Mouse (Mus musculus) MEL (cell line): ENCODE results near the gene Tmem59l. TPM values are rescaled to one million over a fixed set of nuclear protein-coding genes. Genes with fewer than 3 reads are reported as not detected.

ENCODE experiments used
- DNase-seq: peaks from one replicate; pipeline ENCODE4 v3.0.0; 2011; ENCODE audit warnings: low read depth, low spot score
- H3K27ac ChIP-seq: 2 replicates; pipeline ENCODE4 v1.5.1; 2012; ENCODE audit warnings: low read depth, mild to moderate bottlenecking, control low read depth, low read length, moderate library complexity; ENCODE audit not compliant: control insufficient read depth
- H3K27me3 ChIP-seq, 2 experiments: fragments of 150-350 bp in 1 of 2; sonication (generic) in 1 of 2; 2 replicates each; pipeline ENCODE4 v1.6.1; 2012; ENCODE audit warnings: low read length in 2 of 2, mild to moderate bottlenecking in 2 of 2, improper control_type of control experiment in 1 of 2, moderate library complexity in 1 of 2; ENCODE audit not compliant: insufficient read depth in 2 of 2, control insufficient read depth in 1 of 2
- H3K36me3 ChIP-seq, 2 experiments: 2 replicates each; pipeline ENCODE4 v1.6.1; 2012 to 2014; ENCODE audit warnings: low read length in 2 of 2, improper control_type of control experiment in 1 of 2, inconsistent platforms in 1 of 2, mild to moderate bottlenecking in 1 of 2; ENCODE audit not compliant: insufficient read depth in 2 of 2, control insufficient read depth in 1 of 2
- H3K4me1 ChIP-seq, 2 experiments: fragments of 150-350 bp in 1 of 2; sonication (generic) in 1 of 2; 2 replicates each; pipeline ENCODE4 v1.6.1; 2012; ENCODE audit warnings: low read length in 2 of 2, improper control_type of control experiment in 1 of 2, mild to moderate bottlenecking in 1 of 2; ENCODE audit not compliant: insufficient read depth in 2 of 2, control insufficient read depth in 1 of 2
- H3K4me3 ChIP-seq, 2 experiments: fragments of 150-350 bp in 1 of 2; sonication (generic) in 1 of 2; 2 replicates each; pipeline ENCODE4 v1.5.1; 2012; ENCODE audit warnings: low read depth in 2 of 2, low read length in 2 of 2, mild to moderate bottlenecking in 2 of 2, moderate library complexity in 2 of 2, control low read depth in 1 of 2, improper control_type of control experiment in 1 of 2; ENCODE audit not compliant: control insufficient read depth in 1 of 2, insufficient read depth in 1 of 2
- H3K79me2 ChIP-seq: 2 replicates; pipeline ENCODE4 v1.6.1; 2012; ENCODE audit warnings: mild to moderate bottlenecking, low read length, moderate library complexity; ENCODE audit not compliant: control insufficient read depth, poor library complexity, insufficient read depth
- H3K9ac ChIP-seq: 2 replicates; pipeline ENCODE4 v1.6.1; 2012; ENCODE audit warnings: low read depth, mild to moderate bottlenecking, control low read depth, low read length, moderate library complexity; ENCODE audit not compliant: control insufficient read depth, poor library complexity, severe bottlenecking
- H3K9me3 ChIP-seq: fragments of 150-350 bp; sonication (generic); replicated peaks from 2 replicates; pipeline ENCODE4 v1.6.1; 2012; ENCODE audit warnings: mild to moderate bottlenecking, low read length, improper control_type of control experiment, moderate library complexity; ENCODE audit not compliant: insufficient read depth
- CHD1 ChIP-seq: IDR thresholded peaks from 2 replicates; pipeline ENCODE4 v1.6.1; 2012; ENCODE audit warnings: low read depth, mild to moderate bottlenecking, inconsistent platforms, low read length, improper control_type of control experiment
- CHD2 ChIP-seq: IDR thresholded peaks from 2 replicates; pipeline ENCODE4 v1.6.1; 2011; ENCODE audit warnings: low read length, improper control_type of control experiment
- CTCF ChIP-seq, 3 experiments: IDR thresholded peaks in 2 of 3; conservative IDR thresholded peaks in 1 of 3; 2 replicates each; pipeline ENCODE4 v1.5.1; 2011 to 2012; ENCODE audit warnings: low read length in 3 of 3, low read depth in 2 of 3, mild to moderate bottlenecking in 2 of 3, improper control_type of control experiment in 1 of 3, inconsistent platforms in 1 of 3, mixed read lengths in 1 of 3, moderate library complexity in 1 of 3; ENCODE audit not compliant: control insufficient read depth in 1 of 3, insufficient read depth in 1 of 3, poor library complexity in 1 of 3, severe bottlenecking in 1 of 3
- E2F4 ChIP-seq: IDR thresholded peaks from 2 replicates; pipeline ENCODE4 v1.6.1; 2011; ENCODE audit warnings: low read depth, low read length, improper control_type of control experiment, borderline replicate concordance
- ELF1 ChIP-seq: IDR thresholded peaks from 2 replicates; pipeline ENCODE4 v1.6.1; 2014; ENCODE audit warnings: low read depth, mild to moderate bottlenecking, inconsistent platforms, low read length, improper control_type of control experiment, moderate library complexity
- ETS1 ChIP-seq: IDR thresholded peaks from 2 replicates; pipeline ENCODE4 v1.6.1; 2012; ENCODE audit warnings: low read depth, mild to moderate bottlenecking, inconsistent platforms, low read length, improper control_type of control experiment, moderate library complexity
- GABPA ChIP-seq: IDR thresholded peaks from 2 replicates; pipeline ENCODE4 v1.6.1; 2012; ENCODE audit warnings: low read depth, mild to moderate bottlenecking, inconsistent platforms, low read length, improper control_type of control experiment, moderate library complexity
- GATA1 ChIP-seq: IDR thresholded peaks from 2 replicates; pipeline ENCODE4 v1.6.1; 2011; ENCODE audit warnings: low read depth, low read length, improper control_type of control experiment
- KAT2A ChIP-seq: conservative IDR thresholded peaks from 2 replicates; pipeline ENCODE4 v1.6.1; 2012; ENCODE audit warnings: low read depth, low read length, improper control_type of control experiment, inconsistent platforms
- MAZ ChIP-seq: IDR thresholded peaks from 2 replicates; pipeline ENCODE4 v1.6.1; 2012; ENCODE audit warnings: low read depth, mild to moderate bottlenecking, inconsistent platforms, low read length, improper control_type of control experiment
- MEF2A ChIP-seq: IDR thresholded peaks from 2 replicates; pipeline ENCODE4 v1.6.1; 2014; ENCODE audit warnings: low read depth, mild to moderate bottlenecking, inconsistent platforms, low read length, improper control_type of control experiment; ENCODE audit not compliant: poor library complexity, insufficient replicate concordance, severe bottlenecking; ENCODE audit errors: extremely low read depth
- MXI1 ChIP-seq: IDR thresholded peaks from 2 replicates; pipeline ENCODE4 v1.6.1; 2011; ENCODE audit warnings: mild to moderate bottlenecking, low read depth, low read length, improper control_type of control experiment
- MYC ChIP-seq: IDR thresholded peaks from 2 replicates; pipeline ENCODE4 v1.6.1; 2011; ENCODE audit warnings: low read depth, mild to moderate bottlenecking, low read length, improper control_type of control experiment, moderate library complexity
- NELFE ChIP-seq: IDR thresholded peaks from 2 replicates; pipeline ENCODE4 v1.6.1; 2011; ENCODE audit warnings: low read depth, low read length, improper control_type of control experiment
- NRF1 ChIP-seq: IDR thresholded peaks from 2 replicates; pipeline ENCODE4 v1.6.1; 2014; ENCODE audit warnings: low read depth, mild to moderate bottlenecking, inconsistent platforms, low read length, improper control_type of control experiment, moderate library complexity; ENCODE audit not compliant: poor library complexity, insufficient read depth, severe bottlenecking
- POLR2A ChIP-seq, 2 experiments: IDR thresholded peaks; 2 replicates each; pipeline ENCODE4 v1.6.1; 2011 to 2012; ENCODE audit warnings: low read length in 2 of 2, mild to moderate bottlenecking in 2 of 2, control low read depth in 1 of 2, improper control_type of control experiment in 1 of 2, low read depth in 1 of 2, moderate library complexity in 1 of 2; ENCODE audit not compliant: control insufficient read depth in 1 of 2, insufficient read depth in 1 of 2, poor library complexity in 1 of 2
- POLR2AphosphoS5 ChIP-seq: IDR thresholded peaks from 2 replicates; pipeline ENCODE4 v1.6.1; 2012; ENCODE audit warnings: low read depth, borderline replicate concordance, mild to moderate bottlenecking, inconsistent platforms, low read length, moderate library complexity, mixed read lengths
- TAL1 ChIP-seq: IDR thresholded peaks from 2 replicates; pipeline ENCODE4 v1.6.1; 2012; ENCODE audit warnings: mild to moderate bottlenecking, inconsistent platforms, low read length, moderate library complexity, mixed read lengths
- TCF12 ChIP-seq: IDR thresholded peaks from 2 replicates; pipeline ENCODE4 v1.6.1; 2014; ENCODE audit warnings: low read depth, mild to moderate bottlenecking, inconsistent platforms, low read length, improper control_type of control experiment, moderate library complexity
- UBTF ChIP-seq: IDR thresholded peaks from 2 replicates; pipeline ENCODE4 v1.6.1; 2012; ENCODE audit warnings: low read depth, mild to moderate bottlenecking, inconsistent platforms, low read length, improper control_type of control experiment, moderate library complexity, borderline replicate concordance; ENCODE audit not compliant: insufficient read depth
- USF1 ChIP-seq: IDR thresholded peaks from 2 replicates; pipeline ENCODE4 v1.6.1; 2014; ENCODE audit warnings: low read depth, mild to moderate bottlenecking, inconsistent platforms, low read length, improper control_type of control experiment, moderate library complexity
- ZC3H11A ChIP-seq: IDR thresholded peaks from 2 replicates; pipeline ENCODE4 v1.6.1; 2012; ENCODE audit warnings: low read depth, mild to moderate bottlenecking, inconsistent platforms, low read length, improper control_type of control experiment
- polyA plus RNA-seq, 2 experiments: library from polyadenylated mRNA; stranded (reverse) in 1 of 2; unstranded in 1 of 2; fragments of >175 nt in 1 of 2; fragments of >200 nt in 1 of 2; gene quantifications; 2 replicates each; pipeline versions ENCODE4 v1.2.1 to v1.2.4; 2012; ENCODE audit warnings: low replicate concordance in 2 of 2, low read depth in 1 of 2; ENCODE audit not compliant: insufficient read length in 2 of 2, insufficient read depth in 1 of 2, missing spikeins in 1 of 2
- total RNA-seq: library from RNA; depleted of rRNA; stranded (reverse); fragments of 300-350 nt; gene quantifications from 2 replicates; pipeline ENCODE4 v1.2.3, GENCODE M21; 2012

The Tmem59l gene
- total and polyA plus RNA-seq, 3 experiments = not detected

- no peak overlapping the region for H3K4me3 ChIP-seq
- peaks cover 0 to 7% of the 10 kb centered on the region in 2 experiments; a peak in 2 of 4 replicates for H3K4me1 ChIP-seq
- no peaks in the 10 kb centered on the region for H3K9me3 ChIP-seq
- no peak for DNase-seq
- H3K79me2 ChIP-seq = 0 out of 2 replicates have a peak, but pooled peaks cover 2% of the 10 kb centered on the region
- no peak for TF ChIP-seq NRF1
- TF ChIP-seq ETS1 = no peak
- TF ChIP-seq GATA1 = no peak
- TF ChIP-seq USF1 = no peak
- no peak for TF ChIP-seq MAZ
- no peak for TF ChIP-seq MEF2A
- TF ChIP-seq TCF12 = no peak
- no peak for TF ChIP-seq KAT2A
- no peak for TF ChIP-seq MYC
- TF ChIP-seq UBTF = no peak
- TF ChIP-seq GABPA = no peak
- no peak for TF ChIP-seq TAL1
- TF ChIP-seq CTCF (IDR thresholded peaks at IDR 0.05 in 2 of 3, conservative IDR thresholded peaks at IDR 0.05 in 1 of 3; ENCODE audit: control insufficient read depth in 1 of 3, insufficient read depth in 1 of 3, low read depth in 2 of 3, low read length in 3 of 3, poor library complexity in 1 of 3, severe bottlenecking in 1 of 3) = no peak
- H3K36me3 ChIP-seq = peaks cover 0 to 2% of the 10 kb centered on the region in 2 experiments; a peak in 3 of 4 replicates
- H3K27me3 ChIP-seq = no peaks in the 10 kb centered on the region
- no peak overlapping the region for H3K27ac ChIP-seq
- H3K9ac ChIP-seq = no peak overlapping the region
Measured at GRCm38 (mm10) chr8:70466771-70467170, 20.4 kb downstream of the Tmem59l start.

GRCm38 (mm10) chr8:70466305-70466704, 20.9 kb downstream of the Tmem59l start:
- H3K36me3 ChIP-seq = peaks cover 0 to 2% of the 10 kb centered on the region in 2 experiments; a peak in 3 of 4 replicates

More at GRCm38 (mm10) chr8:70466305-70466704, 20.9 kb downstream of the Tmem59l start:
- Histone ChIP-seq H3K79me2 (0 out of 2 replicates have a peak, but pooled peaks cover 2% of the 10 kb centered on the region), H3K4me3 (no peak overlapping the region)
- no peak for TF ChIP-seq USF1
- TF ChIP-seq CHD2 = no peak
- no peak for TF ChIP-seq NELFE
- TF ChIP-seq POLR2A (IDR thresholded peaks at IDR 0.05; ENCODE audit: control insufficient read depth in 1 of 2, insufficient read depth in 1 of 2, low read depth in 1 of 2, low read length in 2 of 2, poor library complexity in 1 of 2) = no peak
- TF ChIP-seq POLR2AphosphoS5 = no peak
- no peak for TF ChIP-seq ELF1
- TF ChIP-seq MAZ = no peak
- no peak for TF ChIP-seq E2F4
- TF ChIP-seq CHD1 = no peak
- no peak for TF ChIP-seq ZC3H11A
- no peak for TF ChIP-seq MXI1
- TF ChIP-seq, all 39 proteins: peak for 0
- Histone ChIP-seq H3K9ac (no peak overlapping the region), H3K9me3 (no peaks in the 10 kb centered on the region), H3K27ac (no peak overlapping the region), H3K27me3 (no peaks in the 10 kb centered on the region), H3K4me1 (peaks cover 0 to 7% of the 10 kb centered on the region in 2 experiments; a peak in 2 of 4 replicates)
- DNase-seq = no peak
